Mouse (Mus musculus): ENCODE data around the gene Oit1.

Oit1 gene

DNA sequence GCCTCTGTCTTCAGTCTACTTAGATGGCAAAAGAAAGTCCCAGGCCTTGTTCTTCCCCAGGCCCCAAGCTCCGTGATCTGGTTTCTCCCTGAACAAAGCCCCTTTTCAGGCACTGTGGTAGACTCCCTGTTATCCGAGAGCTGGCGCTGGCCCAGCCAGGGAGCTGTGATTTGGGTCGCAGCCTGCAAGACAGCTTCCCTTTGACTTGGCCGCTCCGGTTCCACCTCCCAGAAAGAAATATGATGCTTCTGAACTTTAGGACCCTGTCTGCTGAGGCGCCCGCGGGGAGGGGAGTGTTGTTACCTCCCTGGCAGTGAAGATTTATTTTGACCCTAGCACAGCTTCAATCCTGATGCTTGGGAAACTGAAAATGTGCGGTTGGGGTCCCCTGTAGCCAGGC, 42.6 kb downstream of the Oit1 start:
- DNase-seq (ENCODE audit: extremely low spot score): peak; percentile 47

DNA sequence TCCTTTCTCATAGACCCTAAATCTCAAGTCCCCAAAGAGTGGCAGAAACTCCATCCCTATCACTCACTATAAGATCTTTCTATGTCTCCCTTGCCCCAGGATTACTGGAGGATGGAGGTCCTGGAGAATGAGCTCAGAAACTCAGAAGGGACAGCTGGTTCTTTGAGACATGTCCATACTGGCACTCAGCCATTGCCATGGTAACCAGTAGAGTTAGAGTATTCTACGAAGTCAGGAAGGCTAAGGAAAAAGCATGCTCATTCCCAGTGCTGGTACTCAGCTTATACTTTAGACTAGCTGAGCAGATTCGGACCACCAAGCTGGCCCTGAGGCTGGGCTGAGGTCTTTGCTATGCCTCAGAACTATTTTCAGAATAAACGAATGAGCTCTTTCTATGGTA, 44.0 kb downstream of the Oit1 start:
- DNase-seq (ENCODE audit: extremely low spot score): no peak

DNA sequence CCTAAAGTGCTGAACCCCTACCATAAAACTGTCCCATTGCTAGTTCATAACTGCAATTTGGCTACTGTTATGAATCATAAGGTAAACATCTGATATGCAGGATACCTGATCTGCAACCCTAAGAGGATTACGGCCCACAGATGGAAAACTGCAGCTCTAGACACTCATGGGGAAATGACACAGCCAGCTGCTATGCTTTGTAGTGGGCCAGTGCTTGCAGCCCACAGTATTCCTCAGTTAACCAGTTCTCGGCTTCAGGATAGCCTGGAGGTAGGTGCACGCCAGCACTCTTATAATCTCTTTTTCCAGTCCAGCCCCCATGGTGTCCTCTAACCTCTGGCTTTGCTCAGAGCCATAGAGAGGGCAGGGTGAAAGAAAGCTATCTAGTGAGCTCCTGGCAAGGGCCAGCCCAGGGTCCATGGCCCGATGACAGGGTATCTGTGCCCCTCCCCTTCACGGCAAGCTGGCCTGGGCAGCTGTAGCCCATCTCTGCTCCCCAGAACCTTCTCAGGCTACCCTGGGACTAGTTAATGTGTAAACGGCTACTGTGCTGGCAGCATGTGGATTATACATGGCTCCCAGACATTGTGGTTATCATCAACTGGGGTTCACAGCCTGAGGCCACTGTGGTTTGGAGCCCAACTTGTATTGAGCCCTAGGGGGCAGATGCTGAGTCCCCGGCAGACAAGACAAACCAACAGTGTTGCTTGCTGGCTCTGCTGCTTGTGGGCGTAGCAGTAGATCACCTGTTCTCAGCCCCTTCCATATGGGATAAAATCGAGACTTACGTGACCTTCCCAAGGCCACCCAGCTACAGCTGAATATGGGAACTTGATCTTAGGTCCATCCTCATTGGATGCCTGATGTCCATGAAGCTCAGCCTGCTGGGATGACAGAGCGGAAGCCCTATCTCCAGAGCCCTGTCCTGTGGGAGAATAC, 46.0 kb downstream of the Oit1 start:
- no peak for DNase-seq (ENCODE audit: extremely low spot score)

DNA sequence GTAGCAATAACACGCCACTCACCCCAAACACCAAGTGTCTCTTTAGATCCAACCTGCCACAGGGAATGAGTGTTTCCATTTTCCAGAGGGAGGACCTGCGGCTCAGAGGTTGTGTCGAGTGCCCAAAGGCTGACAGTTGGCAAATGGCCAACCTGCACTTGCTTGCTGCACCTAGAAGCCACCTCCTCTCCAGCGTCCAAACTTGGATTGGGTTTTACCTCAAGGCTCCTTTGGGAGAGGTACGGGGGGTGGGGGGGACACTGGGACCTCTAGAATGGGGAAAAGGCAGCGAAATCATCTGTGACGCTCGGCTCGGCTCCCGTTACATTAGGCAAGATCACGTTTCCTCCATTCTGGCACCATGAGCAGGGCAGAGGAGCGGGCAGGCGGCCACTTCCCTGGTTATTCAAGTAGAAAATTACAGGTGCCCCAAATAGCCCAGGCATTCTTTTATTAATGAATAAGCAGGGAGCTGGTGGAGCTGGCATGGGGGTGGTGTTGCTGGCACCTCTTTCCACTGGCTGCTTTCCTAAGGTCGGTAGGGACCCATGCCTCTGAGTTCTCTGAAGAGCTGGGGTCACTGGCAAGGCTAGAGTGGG, 47.1 kb downstream of the Oit1 start:
- no peak for DNase-seq (ENCODE audit: extremely low spot score)

DNA sequence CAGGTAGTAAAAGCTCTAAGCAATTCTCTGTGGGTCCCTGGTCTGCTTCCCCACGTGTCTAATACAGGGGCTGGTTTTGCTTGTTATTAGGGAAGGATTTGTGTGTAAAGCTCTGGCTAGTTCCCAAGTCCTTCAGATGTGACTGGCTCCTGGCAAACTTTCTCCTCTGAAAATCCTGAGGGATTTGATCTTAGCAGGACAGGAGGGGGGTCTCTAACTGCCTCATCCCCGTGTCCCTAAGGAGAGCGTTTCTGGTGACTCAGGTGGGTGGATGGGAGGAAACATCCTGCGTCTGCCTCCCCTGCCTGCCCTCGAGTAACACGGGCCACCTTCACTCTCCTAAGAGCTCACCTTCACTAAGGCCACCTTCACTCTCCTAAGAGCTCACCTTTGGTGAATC, 48.2 kb downstream of the Oit1 start:
- DNase-seq (ENCODE audit: extremely low spot score): no peak

DNA sequence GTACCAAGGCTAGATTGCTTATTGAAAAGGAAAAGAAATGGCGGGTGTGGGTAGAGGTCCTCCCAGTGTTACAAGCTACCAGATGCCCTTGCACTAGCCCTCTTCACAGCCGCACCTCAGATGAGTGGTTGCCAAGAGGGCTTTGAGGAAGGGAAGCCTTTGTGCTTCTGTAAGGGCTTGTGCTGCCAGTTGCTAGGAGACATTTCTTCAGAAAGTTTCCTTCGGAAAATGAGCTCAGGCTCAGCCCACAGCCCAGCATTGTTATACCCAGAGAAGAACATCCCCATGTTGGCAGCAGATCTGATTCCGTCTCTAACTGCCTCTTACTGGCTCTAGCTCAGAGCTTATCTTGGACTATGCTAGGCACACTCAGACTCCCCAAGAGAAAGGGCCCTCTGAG, 49.0 kb downstream of the Oit1 start:
- DNase-seq (ENCODE audit: extremely low spot score): no peak

DNA sequence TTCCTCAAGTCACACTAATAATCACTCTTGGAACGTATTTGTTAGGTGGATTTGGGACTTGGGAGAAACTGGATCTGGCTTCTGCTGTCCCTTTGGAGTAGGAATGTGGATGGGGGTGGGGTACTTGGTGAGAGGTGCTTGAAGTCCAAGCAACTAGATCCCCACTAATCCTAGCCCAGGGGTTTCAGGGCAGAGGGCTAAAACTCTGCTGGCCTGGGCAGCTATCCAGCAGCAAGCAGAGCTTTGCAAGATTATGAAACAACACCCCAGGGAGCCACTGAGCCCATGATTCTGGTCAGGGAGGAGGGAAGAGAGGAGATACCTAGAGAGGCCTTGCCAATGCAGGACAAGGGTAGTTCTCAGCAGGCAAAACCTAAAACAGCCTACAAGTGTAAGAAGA, 51.2 kb downstream of the Oit1 start:
- no peak for DNase-seq (ENCODE audit: extremely low spot score)

DNA sequence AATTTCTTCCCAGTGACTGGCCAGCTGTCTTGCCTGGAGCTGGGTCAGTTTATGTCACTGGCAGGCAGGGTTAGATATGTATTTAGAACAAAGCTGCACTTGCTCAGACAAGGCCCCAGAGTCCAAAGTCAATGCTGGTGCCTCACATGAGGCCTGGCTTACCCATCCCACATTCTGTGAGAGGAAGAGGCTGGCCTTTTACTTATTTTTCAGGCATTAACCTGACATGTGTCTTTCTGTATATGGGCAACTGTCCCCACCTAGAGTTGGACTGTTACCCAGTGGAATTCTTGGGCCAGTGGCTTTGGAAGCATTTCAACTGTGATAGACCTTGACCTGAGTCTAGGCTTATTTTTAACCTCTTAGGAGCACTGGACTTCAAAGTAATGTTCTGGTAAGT, 51.6 kb downstream of the Oit1 start:
- DNase-seq (ENCODE audit: extremely low spot score): no peak

DNA sequence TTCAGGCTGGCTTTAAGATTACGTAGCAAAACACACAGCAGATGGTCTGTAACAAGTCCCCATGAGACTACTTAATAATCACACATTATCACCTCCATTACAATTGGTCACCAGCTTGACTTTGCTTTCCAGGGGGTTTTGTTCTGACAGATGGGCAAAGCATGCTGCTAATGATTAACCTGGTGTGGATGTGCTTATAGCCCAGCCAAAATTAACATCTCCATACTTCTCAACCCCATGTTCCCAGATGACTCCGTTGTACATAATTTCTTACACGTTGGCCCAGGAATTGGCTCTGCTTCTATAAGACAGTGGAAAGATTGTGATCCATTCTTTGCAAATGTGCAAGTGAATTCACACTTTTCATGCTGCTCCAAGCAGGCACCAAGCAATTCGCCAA, 52.8 kb downstream of the Oit1 start:
- no peak for DNase-seq (ENCODE audit: extremely low spot score)

DNA sequence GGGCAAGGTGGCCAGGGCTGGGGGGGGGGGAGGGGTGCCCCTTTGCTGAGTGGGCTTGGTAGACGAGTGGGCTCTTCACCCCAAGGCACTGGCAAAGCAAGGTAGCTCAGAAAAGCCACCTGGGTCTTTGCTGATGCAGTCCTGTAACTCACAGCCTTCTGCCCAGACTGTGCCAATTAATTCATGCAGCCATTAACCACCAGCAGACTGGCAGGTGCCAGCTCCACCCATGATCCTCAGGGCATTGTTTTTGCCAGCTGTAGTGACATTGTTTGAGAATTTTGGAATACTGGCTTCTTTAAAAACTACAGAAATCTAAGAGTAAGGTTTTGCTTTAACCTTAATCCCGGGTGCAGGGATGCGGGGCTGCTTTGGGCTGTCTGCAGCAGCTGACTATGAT, 58.0 kb downstream of the Oit1 start:
- no peak for DNase-seq (ENCODE audit: extremely low spot score)

DNA sequence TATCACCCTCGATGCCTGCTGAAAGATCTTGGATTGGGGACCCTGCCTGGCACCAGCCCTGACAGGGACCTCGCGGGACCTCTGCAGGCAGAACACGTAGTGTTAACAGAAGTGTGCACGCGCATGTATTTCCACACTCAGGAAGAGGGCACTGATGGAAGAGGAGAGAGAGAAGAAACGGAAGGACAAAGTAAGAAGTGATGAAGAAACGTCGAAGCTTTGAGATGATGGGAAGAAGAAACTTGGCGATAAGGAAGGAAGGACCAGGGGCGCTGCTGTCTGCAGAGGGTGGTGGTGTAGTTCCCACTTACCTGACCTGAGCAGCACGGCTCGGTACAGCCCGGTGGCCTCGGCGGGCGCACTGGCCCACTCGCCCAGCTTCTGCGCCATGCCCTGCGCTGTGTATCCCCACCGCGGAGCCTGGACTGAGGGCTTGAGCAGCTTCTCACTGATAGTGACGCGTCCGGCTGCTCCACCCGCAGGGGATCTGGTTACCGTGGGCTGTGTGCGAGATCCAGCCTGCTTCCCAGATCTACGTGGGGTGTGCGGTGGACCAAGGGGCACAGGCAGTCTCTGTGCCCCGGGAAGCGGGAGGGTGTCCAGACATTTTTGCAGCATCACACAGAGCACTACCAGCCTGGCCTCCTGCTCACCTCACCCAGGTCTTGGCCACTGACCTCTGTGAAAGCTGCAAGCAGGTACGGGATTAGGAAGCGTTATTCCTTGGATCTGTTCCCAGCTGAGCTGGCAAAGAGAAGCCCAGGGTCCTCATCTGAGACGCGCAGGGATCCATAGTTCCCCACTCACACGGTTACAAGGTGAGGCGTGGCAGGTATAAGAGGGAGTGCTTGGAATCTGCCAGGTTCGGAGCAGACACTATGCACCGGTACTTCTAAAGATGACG, 61.1 kb downstream of the Oit1 start, which contains the start of gene Fam107a:
Gene Fam107a, minus strand, starts transcription at position 830 of the 904 bp plus-strand sequence.
- peak; percentile 21 for DNase-seq (ENCODE audit: extremely low spot score)

DNA sequence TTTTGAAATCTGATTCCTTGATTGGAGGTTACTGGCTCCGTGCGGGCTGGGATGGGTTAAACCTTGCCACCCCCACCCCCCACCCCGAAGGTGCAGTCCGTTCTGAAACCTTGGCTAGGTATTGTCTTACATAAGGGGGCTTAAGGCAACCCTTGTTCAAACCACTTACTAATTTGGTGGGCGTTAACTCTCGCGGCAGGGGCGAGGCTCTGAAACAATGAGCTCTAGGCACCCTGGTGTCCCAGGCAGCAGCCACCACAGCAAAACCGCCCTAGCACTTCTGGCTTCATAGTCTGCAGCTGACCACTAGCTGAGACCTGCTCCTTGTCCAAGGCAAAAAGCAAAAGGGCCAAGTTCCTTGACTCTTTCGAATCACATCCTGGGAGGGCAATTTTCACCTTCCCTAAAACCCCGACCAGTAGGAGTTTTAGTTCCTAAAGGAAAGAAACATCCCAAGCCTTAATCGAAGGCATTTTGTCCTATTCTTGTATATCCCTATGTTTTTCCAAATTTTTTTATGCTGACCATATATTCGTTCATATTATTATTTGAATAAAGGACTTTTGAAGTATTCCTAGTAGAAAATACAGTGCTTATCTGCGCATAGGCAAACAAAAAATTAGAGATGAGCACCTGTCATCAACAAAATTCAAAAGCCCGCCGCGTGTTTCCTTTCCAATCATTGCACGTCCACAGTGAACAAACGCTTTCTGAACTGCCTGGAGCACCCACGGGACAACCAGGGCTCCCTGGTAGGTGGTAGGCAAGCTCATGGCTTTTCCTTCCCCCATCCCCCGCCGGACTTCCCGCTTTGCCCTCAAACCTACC, 62.0 kb downstream of the Oit1 start:
- DNase-seq (ENCODE audit: extremely low spot score): peak; percentile 48

DNA sequence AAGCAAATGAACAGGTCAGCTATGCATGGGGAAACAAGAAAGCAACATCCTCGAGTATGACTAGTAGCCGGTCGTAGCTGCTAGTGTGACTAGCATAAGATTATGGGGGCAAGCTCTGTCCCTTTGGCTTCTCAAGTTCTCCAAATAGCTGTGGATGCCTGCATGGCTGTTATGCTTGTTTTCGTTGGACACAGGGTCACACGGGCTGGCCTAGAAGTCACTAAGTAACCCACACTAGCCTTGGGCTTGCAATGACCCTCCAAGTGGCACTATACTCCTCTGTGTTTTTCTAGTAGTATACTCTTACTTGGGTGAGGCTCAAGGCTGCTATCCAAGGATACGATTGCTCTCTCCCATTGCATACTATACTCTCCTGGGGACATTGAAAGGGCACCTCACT, 63.4 kb downstream of the Oit1 start:
- no peak for DNase-seq (ENCODE audit: extremely low spot score)

DNA sequence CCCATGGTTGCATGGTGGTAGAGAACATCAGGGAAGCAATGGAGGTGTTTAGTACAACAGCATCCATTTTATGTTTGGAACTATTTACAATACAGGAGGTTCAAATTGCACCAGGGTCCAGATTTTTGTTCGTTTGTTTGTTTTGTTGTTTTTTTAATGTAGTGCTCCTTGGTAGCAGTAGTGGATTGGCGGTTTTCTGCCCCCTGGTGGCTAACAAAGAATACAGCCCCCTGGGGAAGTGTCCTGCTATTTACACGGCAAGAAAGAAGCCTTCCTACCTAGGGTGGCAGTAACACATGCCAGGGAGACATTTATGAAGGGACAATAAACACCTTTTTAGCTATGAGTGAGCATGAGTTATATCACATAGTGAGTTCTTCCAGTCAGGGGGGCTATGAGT, 64.0 kb downstream of the Oit1 start:
- DNase-seq (ENCODE audit: extremely low spot score): no peak

DNA sequence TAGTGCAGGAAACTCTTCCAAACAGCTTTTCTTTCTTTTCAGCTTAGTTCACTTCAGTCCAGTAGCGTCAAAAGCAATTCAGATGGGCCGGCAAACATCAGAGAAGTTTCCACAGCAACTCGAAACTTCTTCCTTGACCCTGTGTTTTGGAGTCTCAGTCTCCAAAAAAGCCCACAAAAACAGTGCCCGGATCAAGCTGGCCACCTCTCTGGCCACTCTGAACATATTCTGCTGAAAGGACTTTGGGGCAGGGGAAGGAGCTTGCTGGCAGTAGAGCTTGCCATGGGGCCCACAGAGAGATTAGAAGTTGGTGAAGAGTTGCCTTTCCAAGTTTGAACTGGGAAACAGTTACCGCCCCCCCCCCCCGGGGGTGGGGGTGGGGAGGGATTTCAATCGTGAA, 64.7 kb downstream of the Oit1 start:
- DNase-seq (ENCODE audit: extremely low spot score): no peak

DNA sequence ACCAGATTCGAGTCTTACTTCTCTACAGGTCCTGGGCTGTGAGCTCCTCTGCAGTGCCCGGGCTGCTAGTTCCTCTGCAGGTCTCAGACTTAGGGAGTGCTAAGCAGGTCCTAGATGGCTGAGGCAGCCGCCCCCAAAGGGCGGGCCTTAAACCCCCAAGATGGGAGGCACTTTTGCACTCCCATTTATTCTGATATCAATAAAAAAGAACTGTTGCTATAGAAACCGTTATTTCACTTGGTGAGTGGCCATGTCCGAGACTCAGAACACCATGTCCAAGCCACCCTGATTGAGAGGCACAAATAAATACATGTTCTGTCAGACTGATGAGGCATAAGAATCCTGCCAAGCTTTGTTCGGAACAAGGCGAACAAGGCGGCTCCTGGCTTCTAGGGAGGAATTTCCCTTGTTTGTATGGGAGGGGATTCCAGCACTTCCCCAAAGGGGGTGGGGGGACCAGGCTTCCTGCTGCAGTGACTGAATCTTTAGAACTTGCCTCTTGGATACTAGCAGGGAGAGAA, 68.9 kb downstream of the Oit1 start:
- DNase-seq (ENCODE audit: extremely low spot score): no peak

DNA sequence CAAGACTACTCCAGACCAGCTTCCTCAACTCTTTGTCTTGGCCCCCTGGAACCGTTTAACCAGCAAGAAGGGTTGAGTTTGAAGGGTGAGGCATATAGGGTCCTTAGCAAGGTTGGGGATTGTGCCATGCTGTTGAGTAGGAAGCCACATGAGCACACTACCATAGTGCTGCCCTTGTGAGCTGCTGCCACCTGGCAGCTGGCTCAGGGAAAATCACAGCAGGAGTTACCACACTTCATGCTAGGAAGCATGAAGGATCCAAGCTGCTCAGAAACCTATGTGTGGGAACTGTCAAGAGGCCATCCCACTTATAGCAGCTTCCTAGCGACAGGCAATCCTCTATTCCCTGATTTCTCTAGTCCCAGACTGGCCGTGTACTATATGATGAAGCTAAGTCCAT, 69.9 kb downstream of the Oit1 start:
- DNase-seq (ENCODE audit: extremely low spot score): no peak

DNA sequence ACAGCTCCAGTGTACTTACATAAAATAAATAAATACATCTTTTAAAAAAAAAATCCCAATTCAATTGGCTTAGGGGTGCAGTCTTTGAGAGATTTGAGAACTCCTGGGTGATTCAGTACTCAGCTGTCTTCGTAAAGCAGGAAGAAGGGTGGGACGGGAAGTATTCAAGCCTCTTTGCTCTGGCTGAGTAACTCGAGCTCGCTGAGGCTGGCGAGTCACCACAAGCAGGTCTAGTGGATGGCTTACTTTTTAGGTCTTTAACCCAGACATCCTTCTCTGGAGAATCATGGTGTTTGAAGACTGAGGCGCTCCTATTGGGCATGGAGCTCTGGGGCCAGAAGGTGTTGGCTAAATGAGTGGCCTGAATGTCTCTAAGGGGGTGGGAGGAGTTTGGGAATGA, 71.7 kb downstream of the Oit1 start:
- no peak for DNase-seq (ENCODE audit: extremely low spot score)

DNA sequence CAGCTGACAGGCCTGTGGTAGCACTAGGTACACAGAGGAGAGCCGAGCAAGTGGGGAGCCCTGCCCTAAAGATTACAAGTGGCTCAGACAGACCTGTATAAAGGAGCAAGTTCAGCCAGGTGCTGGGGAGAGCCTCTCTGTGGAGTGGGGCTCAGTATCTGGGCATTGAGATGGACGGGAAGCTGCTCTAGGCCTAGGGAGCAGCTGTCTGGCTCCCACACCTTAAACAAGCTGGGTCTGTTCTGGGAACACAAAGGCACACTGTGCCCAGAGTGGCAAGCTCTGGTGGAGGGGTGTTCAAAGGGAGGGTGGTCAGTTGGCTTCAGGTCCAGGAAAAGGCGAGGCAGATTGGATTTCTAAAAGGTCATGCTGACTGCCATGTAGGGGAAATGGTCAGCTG, 73.5 kb downstream of the Oit1 start:
- no peak for DNase-seq (ENCODE audit: extremely low spot score)

DNA sequence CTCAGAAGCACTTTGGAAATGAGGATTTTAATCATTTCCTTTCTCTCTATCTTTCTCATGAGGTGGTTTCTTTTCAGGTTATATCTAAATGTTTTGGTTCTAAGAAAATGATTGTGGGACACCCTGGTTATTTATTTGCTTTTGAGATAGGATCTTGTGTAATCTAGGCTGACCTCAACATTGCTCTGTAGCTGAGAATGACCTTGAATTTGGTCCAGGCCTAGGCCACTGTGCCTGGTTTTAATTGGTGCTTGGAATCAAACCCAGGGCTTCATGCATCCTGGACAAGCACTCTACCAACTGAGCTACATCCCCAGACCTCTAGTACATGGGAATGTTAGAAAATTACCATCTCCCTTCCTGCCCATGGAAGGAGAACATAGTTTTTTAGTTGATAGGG, 74.5 kb downstream of the Oit1 start:
- no peak for DNase-seq (ENCODE audit: extremely low spot score)

DNA sequence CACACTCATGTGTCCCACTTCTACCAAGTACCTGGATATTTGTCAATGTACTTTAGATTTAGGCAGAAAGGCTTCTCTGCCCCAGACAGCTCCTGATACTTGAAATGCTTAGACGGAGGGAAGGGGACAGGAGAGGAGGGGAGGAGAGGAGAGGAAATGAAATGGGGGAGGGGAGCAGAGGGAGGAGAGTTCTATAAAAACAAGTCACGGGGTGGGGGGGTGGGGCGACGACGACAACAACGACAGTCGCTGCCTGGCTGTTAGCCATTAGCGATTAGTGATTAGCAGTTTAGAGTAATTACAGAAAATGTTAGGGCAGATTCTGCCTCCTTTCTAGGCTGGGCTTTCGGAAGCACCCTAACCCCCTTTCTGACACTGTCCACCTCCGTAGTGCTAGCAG, 75.9 kb downstream of the Oit1 start:
- no peak for DNase-seq (ENCODE audit: extremely low spot score)

Data from embryo, embryonic 9.5 days (tissue).